Mouse (Mus musculus) erythroblast, embryonic 14.5 days (primary cell): Measurements from ENCODE around the gene Eif2ak4.

Experiments
- GATA1 ChIP-seq: IDR thresholded peaks from 2 replicates; pipeline ENCODE4 v1.6.1; 2012; ENCODE audit warnings: low read length, inconsistent platforms, mixed read lengths
- TAL1 ChIP-seq: IDR thresholded peaks from 3 replicates; pipeline ENCODE4 v1.6.1; 2012; ENCODE audit warnings: low read length, inconsistent platforms, mixed read lengths

GRCm38 (mm10) chr2:118491741-118492395, 103.5 kb downstream of the Eif2ak4 start:
- TF ChIP-seq TAL1: no peak
- no peak for TF ChIP-seq GATA1
